Mouse (Mus musculus): ENCODE data around the gene Plcl2. TPM values are rescaled to one million over a fixed set of nuclear protein-coding genes. Genes with fewer than 3 reads are reported as not detected.

Gene Plcl2
- total and polyA plus RNA-seq, 3 experiments, result 23.6 to 83.7 TPM; not detected in 1

DNA sequence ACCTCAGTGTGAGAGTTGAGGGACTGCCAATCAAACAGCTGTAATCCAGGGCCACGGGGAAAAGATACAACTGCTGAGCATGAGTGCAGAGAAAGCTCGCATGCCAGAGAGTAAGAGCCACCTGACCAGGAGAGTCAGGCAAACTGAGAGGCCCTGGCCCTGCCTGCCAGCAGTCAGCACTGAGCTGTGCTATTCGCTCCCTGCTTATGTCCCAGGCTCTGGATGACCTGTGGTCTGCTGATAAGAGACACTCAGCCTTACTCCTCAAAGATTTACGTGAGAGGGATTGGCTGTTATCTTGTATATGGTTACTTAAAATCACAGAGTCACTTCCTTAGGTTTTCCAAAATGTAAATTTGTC, 146.2 kb downstream of the Plcl2 start:
- no peak overlapping the region for H3K27ac ChIP-seq (ENCODE audit: control insufficient read depth, low read depth, low read length)
- no peaks in the 10 kb centered on the region for H3K9me3 ChIP-seq (replicated peaks; ENCODE audit: insufficient read depth, low read length)
- peaks cover 12 to 18% of the 10 kb centered on the region in 2 experiments for H3K4me1 ChIP-seq (ENCODE audit: control insufficient read depth in 1 of 2, insufficient read depth in 2 of 2, low read length in 2 of 2)
- H3K4me3 ChIP-seq (ENCODE audit: control insufficient read depth in 1 of 2, insufficient read depth in 1 of 2, low read depth in 2 of 2, low read length in 2 of 2), result no peak overlapping the region
- TF ChIP-seq GATA1 (IDR thresholded peaks at IDR 0.05; ENCODE audit: low read depth, low read length) (peak; percentile 59), EP300 (IDR thresholded peaks at IDR 0.05; ENCODE audit: low read depth in 1 of 2, low read length in 2 of 2) (peak in 1 of 2 experiments; percentile 32; a peak in 1 of 4 replicates), RCOR1 (IDR thresholded peaks at IDR 0.05; ENCODE audit: low read depth, low read length) (peak; percentile 96), POLR2AphosphoS2 (IDR thresholded peaks at IDR 0.05; ENCODE audit: low read length) (no peak), ZKSCAN1 (IDR thresholded peaks at IDR 0.05; ENCODE audit: low read depth, low read length) (no peak), ZNF384 (IDR thresholded peaks at IDR 0.05; ENCODE audit: low read depth, low read length) (no peak), POLR2AphosphoS5 (IDR thresholded peaks at IDR 0.05; ENCODE audit: borderline replicate concordance, low read depth, low read length) (no peak), NELFE (IDR thresholded peaks at IDR 0.05; ENCODE audit: low read depth, low read length) (no peak), ETS1 (IDR thresholded peaks at IDR 0.05; ENCODE audit: low read depth, low read length) (no peak), CHD1 (IDR thresholded peaks at IDR 0.05; ENCODE audit: low read depth, low read length) (no peak), POLR2A (IDR thresholded peaks at IDR 0.05; ENCODE audit: control insufficient read depth in 1 of 2, insufficient read depth in 1 of 2, low read depth in 1 of 2, low read length in 2 of 2, poor library complexity in 1 of 2) (no peak)
- H3K36me3 ChIP-seq (ENCODE audit: control insufficient read depth in 1 of 2, insufficient read depth in 2 of 2, low read length in 2 of 2), result peaks cover 5 to 18% of the 10 kb centered on the region in 2 experiments
- peak; percentile 30 for DNase-seq (ENCODE audit: low read depth, low spot score)
- no peak overlapping the region for H3K9ac ChIP-seq (ENCODE audit: control insufficient read depth, low read depth, low read length, poor library complexity, severe bottlenecking)
- H3K79me2 ChIP-seq (ENCODE audit: control insufficient read depth, insufficient read depth, low read length, poor library complexity), result no peaks in the 10 kb centered on the region; the same call in 1 of the 2 replicates
- H3K27me3 ChIP-seq (ENCODE audit: control insufficient read depth in 1 of 2, insufficient read depth in 2 of 2, low read length in 2 of 2), result no peaks in the 10 kb centered on the region

DNA sequence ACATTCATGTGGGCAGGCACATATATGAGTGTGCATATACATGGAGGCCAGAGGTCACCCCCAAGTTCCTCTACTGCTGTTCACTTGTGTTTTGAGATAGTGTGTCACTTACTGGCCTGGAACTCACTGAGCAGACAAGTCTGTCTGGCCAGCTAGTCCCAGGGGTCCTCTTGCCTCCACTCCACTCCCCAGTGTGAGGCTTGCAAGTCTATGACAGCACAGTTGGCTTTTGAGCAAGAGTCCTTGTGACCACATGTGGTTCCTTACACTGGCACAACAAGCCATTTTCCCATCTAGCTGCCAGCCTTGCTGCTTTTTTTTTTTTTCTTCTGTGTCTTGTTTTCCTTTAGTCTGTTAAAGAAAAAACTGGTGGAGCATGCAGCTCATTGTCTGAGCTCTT, 148.1 kb downstream of the Plcl2 start:
- no peaks in the 10 kb centered on the region for H3K27me3 ChIP-seq (ENCODE audit: control insufficient read depth in 1 of 2, insufficient read depth in 2 of 2, low read length in 2 of 2)
- peak; percentile 29 for DNase-seq (ENCODE audit: low read depth, low spot score)
- no peak overlapping the region for H3K4me3 ChIP-seq (ENCODE audit: control insufficient read depth in 1 of 2, insufficient read depth in 1 of 2, low read depth in 2 of 2, low read length in 2 of 2)
- H3K27ac ChIP-seq (ENCODE audit: control insufficient read depth, low read depth, low read length), result no peak overlapping the region
- TF ChIP-seq BHLHE40 (IDR thresholded peaks at IDR 0.05; ENCODE audit: borderline replicate concordance, low read depth, low read length), result no peak
- TF ChIP-seq ETS1 (IDR thresholded peaks at IDR 0.05; ENCODE audit: low read depth, low read length), result no peak
- TF ChIP-seq NRF1 (IDR thresholded peaks at IDR 0.05; ENCODE audit: insufficient read depth, low read depth, low read length, poor library complexity, severe bottlenecking), result no peak
- TF ChIP-seq ZC3H11A (IDR thresholded peaks at IDR 0.05; ENCODE audit: low read depth, low read length), result no peak
- no peak for TF ChIP-seq E2F4 (IDR thresholded peaks at IDR 0.05; ENCODE audit: borderline replicate concordance, low read depth, low read length)
- TF ChIP-seq CHD2 (IDR thresholded peaks at IDR 0.05; ENCODE audit: low read length), result no peak
- H3K36me3 ChIP-seq (ENCODE audit: control insufficient read depth in 1 of 2, insufficient read depth in 2 of 2, low read length in 2 of 2), result peaks cover 5 to 18% of the 10 kb centered on the region in 2 experiments
- peaks cover 12 to 18% of the 10 kb centered on the region in 2 experiments for H3K4me1 ChIP-seq (ENCODE audit: control insufficient read depth in 1 of 2, insufficient read depth in 2 of 2, low read length in 2 of 2)
- no peak overlapping the region for H3K9ac ChIP-seq (ENCODE audit: control insufficient read depth, low read depth, low read length, poor library complexity, severe bottlenecking)
- H3K79me2 ChIP-seq (ENCODE audit: control insufficient read depth, insufficient read depth, low read length, poor library complexity), result no peaks in the 10 kb centered on the region; the same call in 1 of the 2 replicates
- no peaks in the 10 kb centered on the region for H3K9me3 ChIP-seq (replicated peaks; ENCODE audit: insufficient read depth, low read length)

All from MEL (cell line).